Mouse (Mus musculus) ES-CJ7 (cell line): Measurements from ENCODE around the gene Retreg3.

ENCODE experiments used
- DNase-seq: peaks from one replicate; pipeline ENCODE4 v3.0.0; 2011; ENCODE audit warnings: low read depth, low spot score

Gene Retreg3

GRCm38 (mm10) chr11:101082208-101083082, 37.2 kb downstream of the Retreg3 start, which contains the start of gene Coasy:
Coasy (plus strand) TSS chr11:101082565.
- DNase-seq, result peak; percentile 93

GRCm38 (mm10) chr11:101081659-101082058, 38.0 kb downstream of the Retreg3 start:
- no peak for DNase-seq

- DNase-seq, result no peak
These were observed 39.3 kb downstream of the Retreg3 start for GRCm38 (mm10) chr11:101080421-101080820.

GRCm38 (mm10) chr11:101079746-101080145, 39.9 kb downstream of the Retreg3 start:
- peak; percentile 46 for DNase-seq

- no peak for DNase-seq
These were observed 41.6 kb downstream of the Retreg3 start, which contains the start of gene Hsd17b1 for GRCm38 (mm10) chr11:101078121-101078520. Hsd17b1 (plus strand) TSS chr11:101078411.

GRCm38 (mm10) chr11:101071810-101072428, 47.8 kb downstream of the Retreg3 start:
- no peak for DNase-seq

GRCm38 (mm10) chr11:101070987-101071386, 48.7 kb downstream of the Retreg3 start:
- DNase-seq, result no peak

- DNase-seq, result no peak
These were observed 49.5 kb downstream of the Retreg3 start for GRCm38 (mm10) chr11:101070189-101070527.

GRCm38 (mm10) chr11:101069391-101070188, 50.1 kb downstream of the Retreg3 start, which contains the start of gene Naglu:
Naglu (plus strand) TSS chr11:101070012.
- peak; percentile 72 for DNase-seq

- DNase-seq, result peak; percentile 92
These were observed 52.9 kb downstream of the Retreg3 start for GRCm38 (mm10) chr11:101066549-101067412.

GRCm38 (mm10) chr11:101065002-101065401, 54.7 kb downstream of the Retreg3 start:
- DNase-seq, result no peak

- peak; percentile 52 for DNase-seq
These were observed 55.2 kb downstream of the Retreg3 start for GRCm38 (mm10) chr11:101064462-101064861.

GRCm38 (mm10) chr11:101063676-101064327, 55.9 kb downstream of the Retreg3 start:
- DNase-seq, result peak; percentile 37

GRCm38 (mm10) chr11:101062971-101063675, 56.6 kb downstream of the Retreg3 start:
- DNase-seq, result peak; percentile 48

GRCm38 (mm10) chr11:101062165-101062884, 57.4 kb downstream of the Retreg3 start:
- DNase-seq, result peak; percentile 2

GRCm38 (mm10) chr11:101061049-101061448, 58.6 kb downstream of the Retreg3 start:
- DNase-seq, result no peak

- DNase-seq, result no peak
These were observed 59.6 kb downstream of the Retreg3 start for GRCm38 (mm10) chr11:101060126-101060525.

GRCm38 (mm10) chr11:101059473-101059872, 60.2 kb downstream of the Retreg3 start:
- DNase-seq, result no peak

GRCm38 (mm10) chr11:101058726-101059125, 61.0 kb downstream of the Retreg3 start:
- DNase-seq, result peak; percentile 41
